In genomic region chr19:59134916-59135315, GRCm38 (mm10) we compare ENCODE assay signal across 32 mouse cellular contexts. TPM values are rescaled to one million over a fixed set of nuclear protein-coding genes. Genes with fewer than 3 reads are reported as not detected.
DNase-seq lines count a peak whose midpoint lies in the region; ATAC-seq and TF ChIP-seq lines count a peak whose summit lies in the region.
"Had no signal": no experiment of that assay in that cellular context is flagged by ENCODE, and none has a peak within 500 bp of the region (broad histone marks: within the 10 kb centered on the region; RNA-seq: fewer than 3 reads in every experiment).

No protein-coding gene starts in this region.

- DNase-seq in brain, embryonic 14.5 days (ENCODE audit: low read depth), result peak; percentile 87
- peak; percentile 62 for DNase-seq in forebrain, embryonic 11.5 days (ENCODE audit: low spot score)
- DNase-seq in forebrain, embryonic 14.5 days (ENCODE audit: low spot score), result peak; percentile 69
- peak; percentile 33 for DNase-seq in retina, embryonic 14.5 days (ENCODE audit: low spot score)
- DNase-seq in adrenal gland, postnatal 14 days, result no peak
- DNase-seq in layer of hippocampus, postnatal 36 days, result no peak
- DNase-seq in adrenal gland, postnatal 36 days, result no peak
- DNase-seq: adrenal gland, adult 2 months; adrenal gland, postnatal 25 days; cerebellum, adult 11 months; cerebellum, adult 2 months; cerebellum, adult 9-11 months; cerebellum, postnatal 25 days; gastrocnemius, postnatal 10 days; gastrocnemius, postnatal 36 days; heart, postnatal 10 days; heart, postnatal 36 days had no signal

- H3K9me3 ChIP-seq in forebrain, embryonic 11.5 days (ENCODE audit: control insufficient read depth, low read length), result no peaks in the 10 kb centered on the region
- H3K9me3 ChIP-seq in forebrain, embryonic 14.5 days (replicated peaks; ENCODE audit: control insufficient read depth, low read length), result no peaks in the 10 kb centered on the region
- H3K9me3 ChIP-seq: embryonic facial prominence, embryonic 12.5 days; embryonic facial prominence, embryonic 15.5 days; heart, embryonic 12.5 days; heart, embryonic 15.5 days; hindbrain, embryonic 15.5 days had no signal

- peak overlapping the region; percentile 55; the same call in 1 of the 2 replicates for H3K27ac ChIP-seq in forebrain, embryonic 11.5 days (ENCODE audit: low read depth, low read length)
- peak overlapping the region; percentile 30; the same call in 1 of the 2 replicates for H3K27ac ChIP-seq in forebrain, embryonic 14.5 days (ENCODE audit: low read depth, low read length)
- H3K27ac ChIP-seq: embryonic facial prominence, embryonic 12.5 days; embryonic facial prominence, embryonic 15.5 days; heart, embryonic 15.5 days; hindbrain, embryonic 15.5 days had no signal

- WGBS in forebrain, embryonic 11.5 days, result 3% methylated on average over 2 of the region's 2 CpGs
- WGBS in forebrain, embryonic 14.5 days, result 7% methylated on average over 2 of the region's 2 CpGs

- H3K9ac ChIP-seq in forebrain, embryonic 11.5 days (ENCODE audit: low read length), result no peak overlapping the region
- no peak overlapping the region for H3K9ac ChIP-seq in forebrain, embryonic 14.5 days (ENCODE audit: low read length)
- H3K9ac ChIP-seq: embryonic facial prominence, embryonic 12.5 days; embryonic facial prominence, embryonic 15.5 days; heart, embryonic 12.5 days; heart, embryonic 15.5 days; hindbrain, embryonic 15.5 days had no signal

- H3K36me3 ChIP-seq in forebrain, embryonic 11.5 days (ENCODE audit: control insufficient read depth, insufficient read depth, low read length), result no peaks in the 10 kb centered on the region
- H3K36me3 ChIP-seq in forebrain, embryonic 14.5 days (ENCODE audit: control insufficient read depth, insufficient read depth, low read length), result no peaks in the 10 kb centered on the region
- H3K36me3 ChIP-seq: embryonic facial prominence, embryonic 12.5 days; embryonic facial prominence, embryonic 15.5 days; heart, embryonic 12.5 days; heart, embryonic 15.5 days; hindbrain, embryonic 15.5 days had no signal

- no peak overlapping the region for H3K4me3 ChIP-seq in forebrain, embryonic 11.5 days (ENCODE audit: low read depth, low read length)
- no peak overlapping the region for H3K4me3 ChIP-seq in forebrain, embryonic 14.5 days (ENCODE audit: low read depth, low read length)
- H3K4me3 ChIP-seq: embryonic facial prominence, embryonic 12.5 days; embryonic facial prominence, embryonic 15.5 days; heart, embryonic 12.5 days; heart, embryonic 15.5 days; hindbrain, embryonic 15.5 days had no signal

- H3K27me3 ChIP-seq in forebrain, embryonic 11.5 days (ENCODE audit: control insufficient read depth, insufficient read depth, low read length), result peaks cover 22% of the 10 kb centered on the region
- H3K27me3 ChIP-seq in forebrain, embryonic 14.5 days (replicated peaks; ENCODE audit: control insufficient read depth, insufficient read depth, low read length), result peaks cover 8% of the 10 kb centered on the region; the same call in 1 of the 2 replicates

- peaks cover 34% of the 10 kb centered on the region for H3K4me1 ChIP-seq in forebrain, embryonic 11.5 days (replicated peaks; ENCODE audit: control insufficient read depth, insufficient read depth, low read length)
- peaks cover 25% of the 10 kb centered on the region for H3K4me1 ChIP-seq in forebrain, embryonic 14.5 days (ENCODE audit: control insufficient read depth, insufficient read depth, low read length)
- H3K4me1 ChIP-seq: embryonic facial prominence, embryonic 12.5 days; embryonic facial prominence, embryonic 15.5 days; heart, embryonic 12.5 days; heart, embryonic 15.5 days had no signal

- no peak for TF ChIP-seq POLR2A in brain, embryonic 14.5 days (IDR thresholded peaks at IDR 0.05; ENCODE audit: borderline replicate concordance, extremely low read depth, insufficient read depth, insufficient read length, poor library complexity, severe bottlenecking)

- no peak for TF ChIP-seq CTCF in brain, embryonic 14.5 days (IDR thresholded peaks at IDR 0.05; ENCODE audit: borderline replicate concordance, extremely low read depth, insufficient read depth, insufficient read length)

- ATAC-seq in forebrain, embryonic 11.5 days (replicated peaks; ENCODE audit: low FRiP score), result no peak; the same call in 1 of the 2 replicates
- peak; percentile 51; the same call in 1 of the 2 replicates for ATAC-seq in forebrain, embryonic 14.5 days
- ATAC-seq: CD4-positive, CD25-positive, alpha-beta regulatory T cell, adult 4 months; intestine, postnatal 0 days had no signal

- no peak overlapping the region for H3K4me2 ChIP-seq in forebrain, embryonic 11.5 days (ENCODE audit: low read depth, low read length, severe bottlenecking)
- peak overlapping the region; percentile 12; the same call in 1 of the 2 replicates for H3K4me2 ChIP-seq in forebrain, embryonic 14.5 days (ENCODE audit: low read length)
- H3K4me2 ChIP-seq: embryonic facial prominence, embryonic 12.5 days; embryonic facial prominence, embryonic 15.5 days; heart, embryonic 12.5 days; heart, embryonic 15.5 days; hindbrain, embryonic 15.5 days had no signal

RNA-seq across cellular contexts. Expression of gene Vax1, which starts 34.9 kb away (rescaled TPM):
- 10.5 and 22.5 TPM in 2 replicates for polyA plus RNA-seq in brain, embryonic 14.5 days (2012; rRNA removed)
- polyA plus RNA-seq in forebrain, embryonic 11.5 days (2014; fragmentation: Nextera tagmentation; extraction: Ambion mirVana), result 5.8 and 6.0 TPM in 2 replicates
- 1.3 and 1.7 TPM in 2 replicates for polyA plus RNA-seq in forebrain, embryonic 14.5 days (2014; fragmentation: Nextera tagmentation; extraction: Ambion mirVana)
- total RNA-seq in adrenal gland, postnatal 14 days (2021), result not detected in 2 replicates
- 1 to 10 TPM; 1.1 to 2.1 TPM for total RNA-seq in layer of hippocampus, postnatal 36 days (2021)
- not detected for total RNA-seq in adrenal gland, postnatal 36 days (2021)
- total RNA-seq: adrenal gland, adult 2 months; adrenal gland, postnatal 25 days; common myeloid progenitor, adult 5-6 weeks; gastrocnemius, adult 18-20 months; gastrocnemius, postnatal 10 days; gastrocnemius, postnatal 36 days; granulocyte monocyte progenitor cell, adult 5-6 weeks; heart, postnatal 10 days; heart, postnatal 36 days; MEL had no signal
- polyA plus RNA-seq: adrenal gland, adult 2 months; C2C12; CD4-positive, CD25-positive, alpha-beta regulatory T cell, adult 4 months; heart, embryonic 12.5 days; heart, embryonic 15.5 days; hindbrain, embryonic 11.5 days; intestine, embryonic 14.5 days; intestine, postnatal 0 days; kidney, adult 2 months had no signal

RNA-seq across cellular contexts. Expression of gene Shtn1, which starts 59.0 kb away (rescaled TPM):
- polyA plus RNA-seq in brain, embryonic 14.5 days (2012; rRNA removed), result 46.4 and 51.1 TPM in 2 replicates
- 6.0 and 6.2 TPM in 2 replicates for polyA plus RNA-seq in forebrain, embryonic 11.5 days (2014; fragmentation: Nextera tagmentation; extraction: Ambion mirVana)
- polyA plus RNA-seq in forebrain, embryonic 14.5 days (2014; fragmentation: Nextera tagmentation; extraction: Ambion mirVana), result 48.3 and 61.8 TPM in 2 replicates
- total RNA-seq in adrenal gland, postnatal 14 days (2021), result 10.9 and 11.7 TPM in 2 replicates
- 10 to 100 TPM; 18.8 to 20.3 TPM for total RNA-seq in layer of hippocampus, postnatal 36 days (2021)
- 10 to 100 TPM; 12.8 to 22.2 TPM for total RNA-seq in adrenal gland, postnatal 36 days (2021)
- total RNA-seq: MEL had no signal

Comparison
In these comparisons a context has a peak if more than half of its experiments do, and no peak if none do; other contexts are left out.
1. DNase-seq: peak in brain, embryonic 14.5 days (single experiment), forebrain, embryonic 11.5 days (single experiment), forebrain, embryonic 14.5 days (single experiment) and retina, embryonic 14.5 days (single experiment); none in adrenal gland, postnatal 14 days (single experiment), layer of hippocampus, postnatal 36 days (0 of 2) and adrenal gland, postnatal 36 days (0 of 2).